Mouse (Mus musculus): Measurements from ENCODE around the gene Dnajc10.

Gene Dnajc10

GRCm38 (mm10) chr2:80340537-80340936, 25.3 kb downstream of the Dnajc10 start:
- DNase-seq (ENCODE audit: low read depth, low spot score) = no peak

GRCm38 (mm10) chr2:80354531-80354930, 39.3 kb downstream of the Dnajc10 start:
- DNase-seq (ENCODE audit: low read depth, low spot score) = no peak

- DNase-seq (ENCODE audit: low read depth, low spot score) = peak; percentile 38
Observed at GRCm38 (mm10) chr2:80356656-80357231, 41.5 kb downstream of the Dnajc10 start.

- DNase-seq (ENCODE audit: low read depth, low spot score) = no peak
Observed at GRCm38 (mm10) chr2:80371458-80371857, 56.2 kb downstream of the Dnajc10 start.

- no peak for DNase-seq (ENCODE audit: low read depth, low spot score)
Observed at GRCm38 (mm10) chr2:80374892-80375291, 59.6 kb downstream of the Dnajc10 start.

GRCm38 (mm10) chr2:80379848-80380247, 64.6 kb downstream of the Dnajc10 start:
- DNase-seq (ENCODE audit: low read depth, low spot score) = no peak

GRCm38 (mm10) chr2:80384447-80384846, 69.2 kb downstream of the Dnajc10 start:
- DNase-seq (ENCODE audit: low read depth, low spot score) = peak; percentile 75

- no peak for DNase-seq (ENCODE audit: low read depth, low spot score)
Observed at GRCm38 (mm10) chr2:80386255-80386654, 71.0 kb downstream of the Dnajc10 start.

GRCm38 (mm10) chr2:80387668-80388067, 72.4 kb downstream of the Dnajc10 start:
- DNase-seq (ENCODE audit: low read depth, low spot score) = no peak

- DNase-seq (ENCODE audit: low read depth, low spot score) = no peak
Observed at GRCm38 (mm10) chr2:80388341-80388740, 73.1 kb downstream of the Dnajc10 start.

- no peak for DNase-seq (ENCODE audit: low read depth, low spot score)
Observed at GRCm38 (mm10) chr2:80396057-80396456, 80.8 kb downstream of the Dnajc10 start.

- DNase-seq (ENCODE audit: low read depth, low spot score) = no peak
Observed at GRCm38 (mm10) chr2:80396864-80397263, 81.6 kb downstream of the Dnajc10 start.

GRCm38 (mm10) chr2:80398595-80399099, 83.4 kb downstream of the Dnajc10 start:
- no peak for DNase-seq (ENCODE audit: low read depth, low spot score)
